Mouse (Mus musculus) gastrocnemius, adult 18-20 months (tissue): ENCODE data around the gene Atp6v0d1. TPM values are rescaled to one million over a fixed set of nuclear protein-coding genes. Genes with fewer than 3 reads are reported as not detected.
"Not testable (repeated sequence)": the region's sequence is repeated elsewhere in the genome, so short reads cannot be mapped to it uniquely, and the experiment has no call there.

Experiments used
- DNase-seq: peaks from one replicate; pipeline ENCODE4 v3.0.0; 2021; ENCODE audit warnings: low spot score
- long read RNA-seq, 2 experiments: library from polyadenylated mRNA; stranded (forward); transcript quantifications; one replicate each; pipeline ENCODE4 v2.0.0; 2021
- total RNA-seq, 2 experiments: library from RNA; stranded (reverse); gene quantifications; 2 replicates each; pipeline ENCODE4 v1.2.3; 2021

The Atp6v0d1 gene
- total RNA-seq, result 10 to 100 TPM; 40.1 to 42.7 TPM
- long read RNA-seq, experiment 1, transcript Atp6v0d1-201 (8 exons, 1,629 nt), result major isoform, 41 of 43 reads
- long read RNA-seq, experiment 1, partial matches to known transcripts, result 2 of 43 reads
- long read RNA-seq, experiment 1, other reads (novel, unspliced or antisense), result 0 of 43 reads
- long read RNA-seq, experiment 2, transcript Atp6v0d1-201 (8 exons, 1,629 nt), result major isoform, 37 of 39 reads
- long read RNA-seq, experiment 2, partial matches to known transcripts, result 1 of 39 reads
- long read RNA-seq, experiment 2, other reads (novel, unspliced or antisense), result 1 of 39 reads

GRCm38 (mm10) chr8:105565952-105566702, at the start of gene Atp6v0d1:
Gene Atp6v0d1 (minus strand): TSS chr8:105566047.
- peak; percentile 99 for DNase-seq

GRCm38 (mm10) chr8:105613830-105614511, 48.1 kb upstream of the Atp6v0d1 start:
- DNase-seq, result peak; percentile 51

GRCm38 (mm10) chr8:105613037-105613436, 47.2 kb upstream of the Atp6v0d1 start:
- DNase-seq, result peak; percentile 50

- peak; percentile 46 for DNase-seq
Observed at GRCm38 (mm10) chr8:105611836-105612235, 46.0 kb upstream of the Atp6v0d1 start.

- no peak for DNase-seq
Observed at GRCm38 (mm10) chr8:105609771-105610170, 43.9 kb upstream of the Atp6v0d1 start.

GRCm38 (mm10) chr8:105609355-105609754, 43.5 kb upstream of the Atp6v0d1 start:
- no peak for DNase-seq

GRCm38 (mm10) chr8:105607684-105608083, 41.8 kb upstream of the Atp6v0d1 start:
- no peak for DNase-seq

GRCm38 (mm10) chr8:105607062-105607461, 41.2 kb upstream of the Atp6v0d1 start:
- no peak for DNase-seq

- DNase-seq, result peak; percentile 84
Observed at GRCm38 (mm10) chr8:105606189-105607023, 40.6 kb upstream of the Atp6v0d1 start.

GRCm38 (mm10) chr8:105605491-105606188, 39.8 kb upstream of the Atp6v0d1 start:
- no peak for DNase-seq

GRCm38 (mm10) chr8:105604804-105605381, 39.0 kb upstream of the Atp6v0d1 start, which contains the start of gene Ripor1:
Gene Ripor1 (plus strand): TSS chr8:105605255.
- DNase-seq, result peak; percentile 68

GRCm38 (mm10) chr8:105602540-105602939, 36.7 kb upstream of the Atp6v0d1 start:
- DNase-seq, result not testable (repeated sequence)

- DNase-seq, result no peak
Observed at GRCm38 (mm10) chr8:105601301-105601700, 35.5 kb upstream of the Atp6v0d1 start.

- DNase-seq, result no peak
Observed at GRCm38 (mm10) chr8:105598777-105599176, 32.9 kb upstream of the Atp6v0d1 start.

- DNase-seq, result peak; percentile 78
Observed at GRCm38 (mm10) chr8:105596362-105597034, 30.7 kb upstream of the Atp6v0d1 start.

GRCm38 (mm10) chr8:105594451-105595242, 28.8 kb upstream of the Atp6v0d1 start:
- DNase-seq, result no peak

GRCm38 (mm10) chr8:105593859-105594258, 28.0 kb upstream of the Atp6v0d1 start:
- peak; percentile 63 for DNase-seq

GRCm38 (mm10) chr8:105592431-105592830, 26.6 kb upstream of the Atp6v0d1 start:
- DNase-seq, result no peak

GRCm38 (mm10) chr8:105579719-105580118, 13.9 kb upstream of the Atp6v0d1 start:
- no peak for DNase-seq
